Mouse (Mus musculus) spleen, adult 10 weeks (tissue): Measurements from ENCODE around the gene Sh2b1. TPM values are rescaled to one million over a fixed set of nuclear protein-coding genes. Genes with fewer than 3 reads are reported as not detected.

Experiments
- polyA plus RNA-seq: library from polyadenylated mRNA; stranded (reverse); fragments of 350-450 nt; fragmentation: Illumina TruSeq; extraction: RNeasy Lipid Tissue Mini Kit (QIAGEN cat#74804); gene quantifications from one replicate; pipeline ENCODE4 v1.2.3, GENCODE M21; 2015; ENCODE audit warnings: low replicate concordance; ENCODE audit not compliant: insufficient read depth

Gene Sh2b1
- 30.3 TPM for polyA plus RNA-seq

GRCm38 (mm10) chr7:126474993-126475581, at the start of gene Sh2b1:
Gene Sh2b1, minus strand, starts transcription at chr7:126475424.

DNA sequence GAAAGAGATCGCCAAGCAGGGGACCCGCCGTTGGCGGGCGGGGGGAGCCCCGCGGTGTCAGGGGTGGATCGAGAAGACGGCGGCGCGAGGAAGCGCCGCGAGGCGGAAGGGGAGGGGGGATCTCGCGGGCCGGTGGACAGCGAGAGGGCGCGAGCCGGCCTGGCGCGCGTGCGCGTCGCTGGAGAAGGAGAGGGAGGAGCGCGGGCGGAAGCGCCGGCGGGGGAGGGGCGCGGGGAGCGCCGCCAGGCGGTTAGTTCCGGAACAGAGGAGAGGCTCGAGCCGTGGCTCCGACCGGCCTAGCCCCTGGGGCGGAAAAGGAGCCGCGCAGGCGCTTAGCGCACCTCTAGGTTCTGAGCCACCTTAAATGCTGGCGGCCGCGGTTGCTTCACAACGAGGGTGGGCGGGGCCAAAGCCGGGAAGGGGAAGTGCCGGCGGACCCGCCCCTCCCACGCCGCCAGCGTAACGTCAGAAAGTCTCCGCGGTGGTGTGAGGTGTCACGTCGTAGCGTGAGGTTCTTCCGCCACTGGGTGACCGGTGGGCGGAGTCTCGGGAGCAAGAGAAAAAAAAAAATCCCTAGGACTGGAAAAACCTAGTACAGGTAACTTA, 28.2 kb upstream of the Sh2b1 start, which contains the start of gene Atxn2l:
Gene Atxn2l, minus strand, starts transcription at position 165 of the 606 bp plus-strand sequence.

DNA sequence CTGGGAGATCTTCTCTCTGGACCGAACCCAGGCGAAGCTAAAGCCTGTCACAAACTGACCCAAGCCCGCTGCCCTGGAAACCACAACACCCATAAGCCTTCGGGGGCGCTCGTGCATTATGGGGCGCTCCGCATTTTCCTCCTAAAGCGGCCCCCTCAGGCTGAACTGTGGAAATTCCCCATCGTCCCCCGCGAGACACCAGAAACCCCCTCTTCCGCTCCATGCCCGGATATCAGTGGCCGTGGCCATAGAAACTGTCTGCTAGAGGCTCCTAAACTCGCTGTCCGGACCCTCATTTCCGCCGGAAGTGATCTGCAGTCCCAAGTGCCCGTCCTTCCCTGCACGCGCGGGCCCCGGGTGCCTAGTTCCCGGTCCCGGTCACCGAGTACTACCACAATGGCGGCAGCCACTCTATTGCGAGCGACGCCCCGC, 11.8 kb upstream of the Sh2b1 start, which contains the start of gene Tufm:
Gene Tufm, plus strand, starts transcription at position 310 of the 432 bp plus-strand sequence.

GRCm38 (mm10) chr7:126463004-126463403, 12.2 kb downstream of the Sh2b1 start, which contains the start of gene Atp2a1:
Gene Atp2a1, minus strand, starts transcription at chr7:126463108.

DNA sequence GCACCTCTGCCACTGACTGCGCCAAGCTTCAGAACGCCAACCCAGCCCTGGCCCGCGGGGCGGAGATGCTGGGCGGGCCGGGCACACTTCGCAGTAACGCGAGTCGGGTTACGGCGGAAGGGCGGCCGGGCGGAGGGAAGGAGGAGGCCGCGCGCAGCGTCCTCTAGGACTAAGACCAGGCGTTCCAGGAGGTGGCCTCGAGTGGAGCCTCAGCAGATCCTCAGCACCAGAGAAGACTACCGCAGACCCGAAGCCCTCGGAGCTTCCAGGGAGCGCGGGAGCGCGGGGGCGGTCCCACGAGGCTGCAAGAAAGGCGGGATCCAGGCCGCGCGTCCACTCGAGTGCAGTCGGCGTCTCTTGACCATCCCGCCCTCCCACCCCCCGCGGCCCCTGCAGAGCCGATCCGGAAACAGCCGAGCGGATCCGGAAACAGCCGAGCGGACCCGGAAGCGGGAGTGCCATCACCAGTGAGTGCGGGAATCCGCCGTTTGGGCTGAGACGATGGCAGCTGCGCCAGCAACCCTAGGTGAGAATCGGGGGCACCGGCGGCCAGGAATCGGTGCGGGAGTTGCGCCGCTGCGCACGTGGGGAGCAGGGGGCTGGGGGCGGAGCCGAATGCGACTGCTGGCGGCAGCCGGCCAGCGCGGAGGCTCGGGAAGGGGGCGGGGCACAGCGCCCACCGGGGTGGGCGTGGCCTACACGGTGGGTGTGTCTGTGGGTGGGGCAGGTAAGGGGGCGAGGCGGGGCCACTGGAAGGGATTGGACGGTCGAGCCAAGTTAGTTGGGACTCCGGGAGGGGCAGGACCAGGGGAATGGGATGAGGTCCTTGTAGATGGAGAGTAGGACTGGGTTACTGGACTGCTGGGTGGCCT, 46.4 kb downstream of the Sh2b1 start, which contains the start of gene Rabep2:
Gene Rabep2, plus strand, starts transcription at position 129 of the 872 bp plus-strand sequence.

Other genes starting within 250 kb of the Sh2b1 start
- 35.6 TPM for gene Sbk1, start 202.8 kb downstream of the Sh2b1 start, polyA plus RNA-seq
- 72.7 TPM for gene Lat, start 105.9 kb downstream of the Sh2b1 start, polyA plus RNA-seq
- gene Spns1, start 98.0 kb downstream of the Sh2b1 start, polyA plus RNA-seq = 18.3 TPM
- 27.6 TPM for gene Nfatc2ip, start 78.7 kb downstream of the Sh2b1 start, polyA plus RNA-seq
- 712 TPM for gene Cd19, start 60.5 kb downstream of the Sh2b1 start, polyA plus RNA-seq
- 15.8 TPM for gene Rabep2, start 46.7 kb downstream of the Sh2b1 start, polyA plus RNA-seq
- 0.51 TPM for gene Atp2a1, start 12.3 kb downstream of the Sh2b1 start, polyA plus RNA-seq
- 42.6 TPM for gene Tufm, start 11.9 kb upstream of the Sh2b1 start, polyA plus RNA-seq
- gene Atxn2l, start 28.0 kb upstream of the Sh2b1 start, polyA plus RNA-seq = 188 TPM
- 205 TPM for gene Eif3c, start 91.0 kb upstream of the Sh2b1 start, polyA plus RNA-seq
- gene Apobr, start 109.5 kb upstream of the Sh2b1 start, polyA plus RNA-seq = 18.4 TPM
- 40.6 TPM for gene Cln3, start 110.4 kb upstream of the Sh2b1 start, polyA plus RNA-seq
- gene Il27, start 119.5 kb upstream of the Sh2b1 start, polyA plus RNA-seq = 0.33 TPM
- 26.0 TPM for gene Nupr1, start 155.4 kb upstream of the Sh2b1 start, polyA plus RNA-seq
- 30.5 TPM for gene Sgf29, start 173.9 kb upstream of the Sh2b1 start, polyA plus RNA-seq
- 38.4 TPM for gene Sult1a1, start 201.0 kb upstream of the Sh2b1 start, polyA plus RNA-seq
- 9.9 TPM for gene Bola2, start 220.0 kb upstream of the Sh2b1 start, polyA plus RNA-seq
- gene Slx1b, start 220.4 kb upstream of the Sh2b1 start, polyA plus RNA-seq = 7.6 TPM
- 1,014 TPM for gene Coro1a, start 232.4 kb upstream of the Sh2b1 start, polyA plus RNA-seq